Mouse (Mus musculus) liver, embryonic 14.5 days (tissue): ENCODE results near the gene Gtf2a1.

Experiments used
- CTCF ChIP-seq: IDR thresholded peaks from 2 replicates; pipeline ENCODE4 v1.5.1; 2016; ENCODE audit warnings: antibody characterized with exemption, low read depth, control low read depth
- EP300 ChIP-seq: IDR thresholded peaks from 2 replicates; pipeline ENCODE4 v1.6.1; 2016; ENCODE audit warnings: antibody characterized with exemption, low read depth

DNA sequence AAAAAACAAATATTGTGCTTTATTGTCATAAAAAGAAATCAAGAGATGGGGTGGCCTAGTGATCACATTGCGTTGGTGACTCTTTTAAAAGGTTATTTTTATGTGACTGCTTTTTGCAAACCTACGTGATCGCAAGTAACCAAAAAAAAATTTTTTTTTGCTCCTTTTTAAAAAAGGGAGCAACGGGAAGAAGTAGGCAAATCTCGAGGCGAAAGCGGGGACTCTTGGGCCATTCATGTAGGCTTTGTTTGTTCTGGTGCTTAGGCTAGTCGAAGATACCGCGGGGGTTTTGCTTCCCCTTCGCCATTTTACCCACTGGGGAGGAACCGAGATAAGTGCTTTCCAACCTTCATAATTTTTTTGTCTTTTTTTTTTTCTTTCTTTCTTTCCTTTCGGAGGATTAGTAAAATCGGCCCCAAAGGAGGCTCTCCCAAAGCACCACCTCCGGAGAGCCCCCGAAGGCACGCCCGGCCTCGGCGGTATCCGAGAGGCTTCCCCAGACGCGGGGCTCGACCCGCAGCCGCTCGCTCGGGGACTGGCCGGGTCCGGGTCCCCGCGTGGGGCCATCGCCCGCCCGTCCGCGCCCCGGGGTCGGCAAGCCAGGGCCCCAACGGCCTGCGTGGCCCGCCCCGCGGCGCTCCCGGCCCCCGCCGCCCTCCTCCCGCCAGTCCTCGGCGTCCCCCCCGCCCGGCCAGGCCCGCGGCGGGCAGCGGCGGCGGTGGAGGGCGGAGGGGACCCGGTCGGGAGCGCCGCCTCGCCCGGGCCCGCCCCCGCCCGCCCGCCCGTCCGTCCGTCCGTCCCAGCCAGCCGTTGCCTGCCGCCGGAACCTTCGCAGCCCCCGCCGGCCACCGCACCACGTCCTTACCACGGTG lies 1.4 kb downstream of the Gtf2a1 start:
- TF ChIP-seq EP300 = no peak
- TF ChIP-seq CTCF = no peak
